Mouse (Mus musculus): ENCODE results near the gene Cdc42ep5.

The Cdc42ep5 gene

DNA sequence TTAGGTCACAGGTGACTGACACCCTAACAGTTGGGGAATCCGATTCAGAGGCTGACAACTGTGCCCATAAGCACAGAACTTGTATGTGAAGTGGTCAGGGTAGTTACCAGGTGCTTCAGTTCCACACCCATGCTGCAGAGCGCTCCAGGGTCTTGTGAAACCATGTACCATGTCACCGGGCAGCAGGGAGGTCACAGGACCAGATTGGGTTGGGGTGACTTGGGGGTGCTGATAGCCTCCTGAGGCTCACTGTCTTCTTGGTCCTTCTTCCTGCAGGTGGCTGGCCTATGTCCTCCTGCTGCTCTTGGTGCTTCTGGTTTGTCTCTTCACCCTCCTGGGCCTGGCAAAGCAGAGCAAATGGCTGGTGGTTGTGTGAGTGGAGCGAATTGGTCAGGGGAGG, 36.8 kb downstream of the Cdc42ep5 start:
- no peak for DNase-seq (ENCODE audit: inconsistent age in 2 of 2, low spot score in 1 of 2)

DNA sequence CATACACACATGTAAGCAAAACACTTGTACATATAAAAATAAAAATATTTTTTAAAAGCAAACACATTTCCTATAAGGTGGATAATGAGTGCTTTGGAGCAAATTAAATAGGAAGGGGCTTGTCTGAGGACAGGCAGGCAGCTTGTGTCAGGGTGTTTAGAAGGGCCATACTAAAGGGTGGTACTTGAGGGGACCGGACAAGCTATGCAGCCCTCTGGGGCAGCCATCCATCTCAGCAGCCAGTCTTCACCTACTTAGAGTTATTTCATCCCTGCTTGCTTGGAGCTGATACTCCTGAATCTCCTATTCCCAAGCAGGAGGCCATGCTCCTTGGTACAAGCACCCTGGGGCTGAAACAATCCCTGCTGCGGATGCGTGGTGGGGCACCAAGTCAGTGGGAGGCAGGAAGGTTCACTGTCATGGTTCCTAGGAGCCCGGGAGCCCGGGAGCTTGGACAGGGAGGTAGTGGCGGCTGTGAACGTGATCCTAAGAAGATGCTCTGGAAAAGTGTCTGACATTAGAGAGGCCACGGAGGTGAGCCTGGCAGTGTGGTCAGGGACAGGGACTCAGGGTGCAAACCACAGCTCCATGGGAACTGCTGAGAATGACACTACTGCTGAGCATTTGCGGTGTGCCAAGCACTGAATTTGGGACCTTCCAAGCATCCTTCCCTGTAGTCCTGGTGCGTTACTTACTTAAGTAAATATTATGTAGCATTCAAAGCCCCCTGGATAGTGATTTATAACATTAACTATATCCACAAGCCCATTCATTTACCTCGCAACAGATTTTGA, 37.5 kb downstream of the Cdc42ep5 start:
- DNase-seq (ENCODE audit: inconsistent age in 2 of 2, low spot score in 1 of 2): no peak

DNA sequence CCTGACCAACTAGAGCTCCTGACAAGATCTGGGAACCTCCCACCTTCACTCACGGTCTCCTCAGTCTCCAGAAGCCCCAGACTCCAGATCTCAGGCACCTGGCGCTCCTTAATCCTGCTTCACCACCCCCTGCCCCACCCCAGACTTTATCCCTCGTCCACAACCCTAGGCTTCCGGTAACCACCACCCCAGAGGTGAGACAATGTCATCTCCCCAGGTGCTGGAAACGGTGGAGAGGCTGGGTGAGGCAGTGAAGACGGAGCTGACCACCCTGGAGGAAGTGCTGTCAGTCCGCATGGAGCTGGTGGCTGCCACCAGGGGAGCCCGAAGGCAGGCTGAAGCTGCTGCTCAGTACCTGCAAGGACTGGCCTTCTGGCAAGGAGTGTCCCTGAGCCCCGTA, 39.4 kb downstream of the Cdc42ep5 start:
- no peak for DNase-seq (ENCODE audit: inconsistent age in 2 of 2, low spot score in 1 of 2)

DNA sequence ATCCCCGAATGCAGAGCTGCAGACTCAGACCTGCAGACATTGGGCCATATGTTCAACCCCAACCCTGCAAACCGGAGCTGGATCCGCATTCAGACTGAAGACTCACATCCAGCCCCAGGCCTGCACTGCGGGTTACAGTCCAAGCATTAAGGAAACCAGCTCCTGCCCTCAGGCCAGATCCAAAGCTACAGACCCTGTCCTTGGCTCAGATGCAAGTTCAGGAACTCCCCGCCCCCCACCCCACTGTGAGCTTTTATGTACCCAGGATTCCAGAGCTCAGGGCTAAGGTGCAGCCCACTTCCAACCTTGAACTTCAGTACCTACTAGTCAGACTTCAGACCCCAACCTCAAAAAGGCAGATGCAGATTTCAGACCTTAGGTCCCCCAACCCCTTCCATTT, 39.8 kb downstream of the Cdc42ep5 start:
- DNase-seq (ENCODE audit: inconsistent age in 2 of 2, low spot score in 1 of 2): no peak

DNA sequence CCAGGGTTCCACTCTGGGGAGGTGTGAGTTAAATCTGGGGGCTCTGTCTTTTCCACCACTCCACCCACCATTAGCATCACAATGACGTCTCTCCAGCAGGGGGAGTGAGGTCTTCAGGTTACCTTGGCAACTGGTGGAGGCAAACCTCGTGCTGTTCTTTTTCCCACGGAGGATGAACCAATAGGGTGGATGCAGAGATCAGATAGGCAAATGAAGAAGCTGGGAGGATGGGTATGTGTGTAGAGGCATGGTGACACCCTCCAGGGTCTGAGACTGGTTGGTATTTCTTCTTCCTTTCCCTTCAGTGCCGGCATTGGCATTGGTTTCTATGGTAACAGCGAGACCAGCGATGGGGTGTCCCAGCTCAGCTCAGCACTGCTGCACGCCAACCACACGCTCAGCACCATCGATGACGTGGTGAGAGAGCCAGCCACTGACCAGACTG, 40.3 kb downstream of the Cdc42ep5 start:
- peak in 1 of 2 experiments; percentile 61 for DNase-seq (ENCODE audit: inconsistent age in 2 of 2, low spot score in 1 of 2)

DNA sequence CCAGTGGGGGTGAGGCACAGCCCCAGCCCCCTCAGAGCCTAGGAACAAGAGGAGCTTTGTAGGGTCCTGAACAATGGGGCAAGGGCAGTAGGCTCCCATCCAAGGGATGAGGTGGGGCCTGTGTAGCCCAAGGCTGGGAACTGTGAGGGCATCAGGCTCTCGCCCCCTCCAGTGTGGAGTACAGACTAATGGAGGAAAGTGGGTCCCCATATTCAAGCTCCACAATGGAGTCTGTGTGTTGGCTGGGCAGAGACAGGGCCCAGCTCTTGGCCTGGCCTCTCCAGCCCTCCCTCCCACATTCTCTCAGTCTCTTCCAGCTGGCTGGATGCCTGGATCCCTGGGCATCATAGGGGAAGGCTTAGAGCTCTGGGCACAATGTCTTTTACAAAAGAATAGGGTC, 40.9 kb downstream of the Cdc42ep5 start:
- DNase-seq (ENCODE audit: inconsistent age in 2 of 2, low spot score in 1 of 2): peak in 1 of 2 experiments; percentile 58

DNA sequence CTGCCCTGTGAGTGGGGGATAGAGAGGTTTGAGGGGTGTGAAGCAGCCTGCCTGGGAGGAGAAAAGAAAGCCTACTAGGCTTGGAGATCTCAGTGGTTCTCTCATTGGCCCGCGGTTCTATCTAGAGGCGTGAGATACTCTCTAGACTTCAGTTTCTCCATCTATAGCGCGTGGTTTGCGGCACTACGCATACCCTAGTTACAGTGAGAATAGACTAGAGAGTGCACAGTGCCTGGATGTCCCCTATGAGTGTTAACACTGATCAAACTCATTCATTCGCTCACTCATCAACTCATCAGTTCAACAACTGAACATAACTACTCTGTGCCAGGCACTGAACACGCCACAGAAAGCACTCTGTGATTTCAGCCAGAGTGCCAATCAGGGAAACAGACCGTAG, 41.9 kb downstream of the Cdc42ep5 start:
- DNase-seq (ENCODE audit: inconsistent age in 2 of 2, low spot score in 1 of 2): no peak

DNA sequence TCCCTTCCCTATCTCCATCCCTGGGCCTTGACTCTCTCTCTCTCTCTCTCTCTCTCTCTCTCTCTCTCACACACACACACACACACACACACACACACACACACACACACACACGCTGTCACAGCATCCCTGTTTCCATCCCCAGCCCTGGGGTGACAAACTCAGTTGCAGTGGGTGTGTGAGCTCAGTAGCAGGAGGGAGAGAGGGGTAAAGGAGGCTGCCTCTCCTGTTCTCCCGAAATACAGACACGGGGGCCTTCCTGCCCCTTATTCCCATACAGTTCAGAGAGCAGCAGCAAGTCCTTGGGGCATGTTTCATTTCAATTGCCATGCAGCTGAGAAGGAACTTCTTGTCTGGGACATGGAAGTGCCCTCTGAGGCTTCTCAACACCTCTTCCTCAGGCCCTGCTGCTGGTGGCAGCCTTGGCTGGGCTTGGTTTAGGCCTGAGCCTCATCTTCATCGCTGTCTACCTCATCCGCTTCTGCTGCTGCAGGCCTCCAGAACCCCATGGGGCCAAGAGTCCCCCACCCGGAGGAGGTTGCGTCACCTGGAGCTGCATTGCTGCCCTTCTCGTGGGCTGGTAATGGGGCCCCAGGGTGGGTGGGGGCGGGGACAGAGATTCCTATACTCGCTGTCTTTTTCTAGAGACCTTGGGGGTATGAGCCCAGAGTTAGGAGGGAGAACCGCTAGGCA, 42.4 kb downstream of the Cdc42ep5 start:
- DNase-seq (ENCODE audit: inconsistent age in 2 of 2, low spot score in 1 of 2): no peak

DNA sequence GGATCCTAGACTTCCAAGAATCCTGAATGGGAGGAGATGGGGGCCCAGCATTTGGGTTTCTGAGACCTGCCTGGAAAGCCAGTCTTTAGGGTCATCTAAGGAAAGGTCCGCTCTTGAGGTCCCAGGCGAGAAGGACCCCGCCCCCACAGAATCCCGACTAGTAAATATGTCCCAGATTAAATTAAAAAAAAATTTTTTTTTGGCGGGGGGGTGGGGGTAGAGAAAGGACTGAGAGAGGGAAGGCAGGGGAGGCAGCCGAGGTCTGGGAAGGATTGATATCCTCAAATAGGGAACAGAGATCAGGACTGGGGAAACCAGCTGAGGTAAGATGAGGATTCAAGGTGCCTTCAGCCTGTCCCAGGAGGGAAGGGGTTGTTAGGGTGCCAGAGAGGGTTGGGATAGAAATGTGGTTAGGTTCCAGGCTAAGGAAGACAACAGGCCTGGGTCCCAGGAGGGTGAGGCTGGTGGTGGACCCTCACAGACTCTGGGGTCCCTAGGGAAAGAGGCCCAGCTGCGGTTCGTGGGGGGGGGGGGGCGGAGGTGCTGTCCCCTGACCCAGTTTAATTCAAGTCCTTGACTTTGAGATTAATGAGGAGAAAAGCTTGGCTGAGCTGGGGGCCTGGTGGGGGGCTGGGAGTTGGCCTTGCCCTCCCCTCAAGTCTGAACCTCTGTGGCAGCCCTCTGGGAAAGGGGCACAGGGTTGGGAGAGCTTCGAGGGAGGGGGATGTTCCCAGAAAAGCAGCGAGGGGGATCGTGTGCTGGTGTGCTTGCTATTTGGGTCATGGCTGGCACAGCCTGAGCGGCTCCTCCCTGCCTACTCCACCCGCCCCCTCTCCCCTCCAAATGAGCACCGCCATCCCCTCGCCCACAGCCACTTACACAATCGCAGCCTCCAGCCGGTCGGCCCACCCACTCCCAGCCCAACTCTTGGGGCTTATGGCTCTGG, 44.4 kb downstream of the Cdc42ep5 start:
- no peak for DNase-seq (ENCODE audit: inconsistent age in 2 of 2, low spot score in 1 of 2)

DNA sequence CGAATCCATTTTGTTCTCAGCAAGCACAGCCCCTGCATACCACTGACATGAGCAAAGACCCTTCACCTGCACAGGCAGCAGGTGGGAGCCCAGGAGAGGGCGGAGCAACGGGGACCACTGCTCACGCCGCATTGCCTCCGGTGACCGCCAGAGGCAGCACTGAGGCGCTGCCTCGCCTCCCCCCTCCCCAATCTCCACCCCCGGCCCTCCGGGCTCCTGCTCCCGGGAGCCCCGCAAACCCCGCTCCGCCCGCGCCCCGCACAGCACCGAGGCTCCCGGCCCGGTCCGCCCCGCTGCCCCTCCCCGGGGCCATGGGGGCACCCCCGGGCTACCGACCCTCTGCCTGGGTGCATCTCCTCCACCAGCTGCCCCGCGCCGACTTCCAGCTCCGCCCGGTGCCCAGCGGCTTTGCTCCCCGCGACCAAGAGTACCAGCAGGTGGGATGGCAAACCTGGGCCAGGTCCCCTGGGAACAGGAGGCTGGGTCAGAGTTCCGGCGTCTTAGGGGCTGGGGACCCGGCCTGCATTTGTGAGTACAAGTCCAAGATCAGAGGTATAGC, 45.2 kb downstream of the Cdc42ep5 start, which contains the start of gene Ttyh1:
Gene Ttyh1 (plus strand): TSS at position 65 of the 559 bp plus-strand sequence.
- DNase-seq (ENCODE audit: inconsistent age in 2 of 2, low spot score in 1 of 2): no peak

DNA sequence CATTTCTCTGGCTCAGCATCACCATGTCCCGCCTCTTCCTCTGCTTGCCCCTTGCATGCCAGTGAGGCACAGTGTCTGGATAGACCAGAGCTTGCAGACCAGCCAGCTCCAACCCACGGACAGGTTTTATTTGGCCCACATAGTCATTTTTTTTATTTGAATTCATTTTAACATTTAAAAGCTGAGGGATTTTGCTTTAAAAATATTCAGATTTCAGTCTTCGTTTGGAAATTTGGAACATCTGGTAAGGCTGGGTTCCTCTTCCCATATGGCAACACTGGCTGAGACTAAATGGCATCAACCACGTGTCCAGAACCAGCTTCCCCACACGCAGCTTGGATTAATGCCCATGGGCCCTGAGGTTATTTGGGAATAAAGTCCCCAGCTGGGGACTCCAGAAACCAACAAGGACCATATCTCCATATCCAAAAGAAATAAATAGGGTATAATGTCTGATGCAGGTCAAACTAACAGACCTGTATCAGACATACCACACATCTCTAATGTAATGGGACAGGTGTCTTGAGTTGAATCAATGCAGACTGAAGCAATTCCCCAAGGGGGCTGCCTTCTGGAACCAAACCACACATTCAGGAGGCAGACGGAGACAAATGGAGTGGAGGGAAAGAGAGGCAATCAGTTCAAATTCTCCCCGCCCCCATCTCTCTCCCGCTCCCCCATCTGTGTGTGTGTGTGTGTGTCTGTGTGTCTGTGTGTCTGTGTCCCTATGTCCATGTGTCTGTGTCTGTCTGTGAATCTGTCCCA, 47.4 kb downstream of the Cdc42ep5 start:
- no peak for DNase-seq (ENCODE audit: inconsistent age in 2 of 2, low spot score in 1 of 2)

DNA sequence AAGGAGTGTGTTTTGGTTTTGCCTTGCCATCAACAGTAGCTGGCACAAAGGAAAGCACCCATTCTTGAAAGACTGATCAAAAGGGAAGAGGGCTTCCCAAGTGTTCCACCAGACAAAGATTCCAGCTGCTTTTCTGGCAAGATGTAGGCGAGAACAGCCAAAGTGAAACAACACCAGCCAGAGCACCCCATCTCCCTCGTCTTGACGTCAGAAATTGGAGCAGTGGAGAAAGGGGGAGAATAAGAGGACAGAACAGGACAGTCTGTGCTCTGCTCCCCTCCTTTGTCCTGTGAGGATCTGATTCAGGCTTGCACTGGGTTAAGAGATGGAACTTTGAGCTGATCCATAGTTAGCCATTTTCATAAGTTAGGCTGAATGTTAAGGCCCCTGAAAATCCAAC, 52.9 kb downstream of the Cdc42ep5 start:
- no peak for DNase-seq (ENCODE audit: inconsistent age in 2 of 2, low spot score in 1 of 2)

DNA sequence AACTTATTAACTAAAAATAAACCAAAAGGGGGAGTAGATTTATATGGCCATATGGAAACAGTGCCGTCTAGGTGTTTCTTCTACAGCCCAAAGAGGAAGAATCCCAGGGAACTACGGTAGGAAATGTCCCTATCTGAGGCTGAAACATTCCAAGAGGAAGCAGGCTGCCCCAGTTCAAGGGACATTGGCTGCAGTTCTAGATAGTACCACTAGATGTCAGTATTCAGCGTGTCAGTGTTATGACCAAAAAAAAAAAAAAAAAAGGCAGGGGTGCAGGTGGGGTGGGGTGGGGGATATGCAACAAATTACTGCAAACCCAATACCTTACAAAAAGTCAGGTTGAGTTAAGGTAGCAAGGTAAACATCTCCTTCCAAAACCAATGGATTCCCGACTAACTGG, 61.2 kb downstream of the Cdc42ep5 start:
- peak in 1 of 2 experiments; percentile 75 for DNase-seq (ENCODE audit: inconsistent age in 2 of 2, low spot score in 1 of 2)

Data from adrenal gland, adult (tissue).